Mouse (Mus musculus) heart, postnatal 25 days (tissue): Measurements from ENCODE around the gene Kctd21. TPM values are rescaled to one million over a fixed set of nuclear protein-coding genes. Genes with fewer than 3 reads are reported as not detected.

ENCODE experiments used
- DNase-seq: peaks from one replicate; pipeline ENCODE4 v3.0.0; 2022; ENCODE audit warnings: low spot score
- intact Hi-C: fragments of 180-260 bp; cut with DNase I; formaldehyde crosslinking; loops from one replicate; pipeline ENCODE4 v1.15.1; 2025
- total RNA-seq, 2 experiments: library from RNA; stranded (reverse); gene quantifications; 2 replicates each; pipeline ENCODE4 v1.2.3; 2021

Gene Kctd21
- total RNA-seq: 1 to 10 TPM; 3.6 to 4.0 TPM

GRCm38 (mm10) chr7:97331726-97332666 is at the start of gene Kctd21, which contains the start of gene Usp35:
TSS of gene Kctd21 (plus strand) at chr7:97332327.
TSS of gene Usp35 (minus strand) at chr7:97332020.
- DNase-seq: peak; percentile 92
- intact Hi-C loops: loop anchor here (10.0 kb wide), 1 partner anchor 153 kb away; the partner anchor contains the start of gene Ints4

- DNase-seq: no peak
- intact Hi-C loops: loop anchor here (5.0 kb wide), 2 partner anchors 35 to 115 kb away; no protein-coding TSS in a partner anchor
Measured at GRCm38 (mm10) chr7:97296986-97297385, 35.1 kb upstream of the Kctd21 start.

DNA sequence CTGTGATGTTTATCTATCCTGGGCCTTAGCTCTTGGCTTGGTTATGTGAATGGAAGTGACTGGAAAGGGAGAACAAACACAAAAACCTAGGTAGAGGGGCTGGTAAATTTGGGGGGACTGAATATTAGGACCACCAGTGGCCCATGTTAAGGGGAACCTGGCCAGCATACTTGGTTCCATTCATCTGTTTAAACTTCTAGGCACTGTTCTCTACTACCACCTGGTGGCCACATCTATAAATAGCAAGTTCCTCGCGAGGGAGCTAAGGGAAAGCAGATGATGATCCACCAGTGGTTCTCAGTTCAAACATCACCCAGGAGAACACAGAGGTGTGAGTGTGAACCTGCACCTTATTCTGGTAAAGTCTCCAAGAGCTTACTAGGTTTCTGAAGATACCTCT is 34.7 kb upstream of the Kctd21 start:
- intact Hi-C loops: loop anchor here (5.0 kb wide), 2 partner anchors 35 to 115 kb away; no protein-coding TSS in a partner anchor
- DNase-seq: no peak

GRCm38 (mm10) chr7:97298279-97298678 is 33.8 kb upstream of the Kctd21 start:
- intact Hi-C loops: loop anchor here (1.0 to 5.0 kb wide), 3 partner anchors 36 to 218 kb away; no protein-coding TSS in a partner anchor
- DNase-seq: no peak

DNA sequence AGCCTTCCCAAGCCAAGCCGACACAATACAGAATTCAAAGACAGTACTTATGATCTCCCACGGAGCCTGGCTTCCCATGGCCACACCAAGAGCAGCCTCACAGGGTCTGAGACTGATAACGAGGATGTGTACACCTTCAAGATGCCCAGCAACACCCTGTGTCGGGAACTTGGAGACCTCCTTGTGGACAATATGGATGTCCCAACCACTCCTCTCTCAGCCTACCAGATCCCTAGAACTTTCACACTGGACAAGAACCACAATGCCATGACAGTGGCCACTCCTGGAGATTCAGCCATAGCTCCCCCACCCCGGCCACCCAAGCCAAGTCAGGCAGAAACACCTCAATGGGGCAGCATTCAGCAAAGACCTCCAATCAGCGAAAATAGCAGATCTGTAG is 33.2 kb upstream of the Kctd21 start:
- intact Hi-C loops: loop anchor here (1.0 to 5.0 kb wide), 4 partner anchors 37 to 330 kb away; no protein-coding TSS in a partner anchor
- DNase-seq: no peak

DNA sequence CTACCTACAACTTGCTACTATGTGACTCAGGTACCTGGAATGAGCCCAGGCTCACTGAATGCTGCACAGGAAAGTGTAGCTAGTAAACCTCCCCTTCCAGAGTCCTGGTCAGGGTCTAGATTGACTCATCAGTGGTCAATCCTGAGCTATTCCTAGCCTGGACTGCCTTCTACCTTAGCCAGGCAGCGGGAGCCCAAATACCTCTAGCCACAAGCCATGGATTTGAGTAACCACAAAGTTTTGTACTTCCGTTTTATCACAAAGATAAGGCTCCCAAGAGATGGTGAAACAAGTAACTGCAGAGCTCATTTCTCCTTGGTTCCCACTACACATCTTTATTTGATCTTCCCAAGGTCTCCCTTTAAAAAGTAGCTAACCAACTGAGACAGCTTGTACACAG is 31.2 kb upstream of the Kctd21 start:
- intact Hi-C loops: no loop called here
- no peak for DNase-seq

DNA sequence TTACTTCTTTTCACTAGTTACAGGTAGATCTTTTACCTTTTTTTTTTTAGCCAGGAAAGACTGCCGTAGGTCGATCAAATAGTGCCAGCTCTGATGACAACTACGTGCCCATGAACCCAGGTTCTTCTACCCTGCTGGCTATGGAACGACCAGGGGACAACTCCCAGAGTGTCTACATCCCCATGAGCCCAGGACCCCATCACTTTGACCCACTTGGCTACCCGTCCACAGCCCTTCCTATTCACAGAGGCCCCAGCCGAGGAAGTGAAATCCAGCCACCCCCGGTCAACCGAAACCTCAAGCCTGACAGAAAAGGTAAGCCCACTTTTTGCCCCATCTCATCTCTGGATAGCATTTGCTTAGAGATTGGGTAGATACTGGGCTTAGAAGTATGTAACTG is 30.8 kb upstream of the Kctd21 start:
- DNase-seq: no peak
- intact Hi-C loops: no loop called here

DNA sequence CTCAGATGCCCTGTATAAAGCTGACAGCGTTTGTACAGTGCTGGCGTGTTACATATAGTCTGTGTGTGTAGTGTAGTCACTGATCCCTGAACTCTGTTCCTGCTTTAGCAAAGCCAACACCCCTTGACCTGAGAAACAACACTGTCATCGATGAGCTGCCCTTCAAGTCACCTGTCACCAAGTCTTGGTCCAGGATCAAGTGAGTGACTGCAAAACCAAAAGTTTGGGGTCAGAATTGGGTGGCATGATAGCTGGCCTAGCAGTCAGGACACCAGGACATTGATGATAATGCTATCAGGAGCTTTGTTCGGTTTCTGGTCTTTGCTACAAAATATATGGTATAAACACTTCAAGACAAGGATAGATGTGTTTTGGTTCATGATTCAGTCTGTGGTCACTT is 29.9 kb upstream of the Kctd21 start:
- DNase-seq: no peak
- intact Hi-C loops: no loop called here

DNA sequence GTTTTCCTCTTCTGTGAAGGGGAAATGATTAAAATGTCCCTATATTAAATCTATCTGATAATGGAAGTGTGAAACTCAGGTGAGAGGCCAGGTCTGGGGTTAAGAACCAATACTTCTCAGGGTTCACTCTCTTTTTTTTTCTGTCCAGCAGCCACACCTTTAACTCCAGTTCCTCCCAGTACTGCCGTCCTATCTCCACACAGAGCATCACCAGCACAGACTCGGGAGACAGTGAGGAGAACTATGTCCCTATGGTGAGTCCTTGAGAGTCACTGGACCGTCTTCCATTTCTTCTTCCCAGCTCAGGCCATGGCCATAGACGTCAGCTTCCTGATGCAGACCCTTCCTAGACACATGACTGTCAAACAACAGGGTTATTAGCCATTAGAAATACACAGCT is 29.3 kb upstream of the Kctd21 start:
- no peak for DNase-seq
- intact Hi-C loops: no loop called here

GRCm38 (mm10) chr7:97303614-97304013 is 28.5 kb upstream of the Kctd21 start:
- intact Hi-C loops: no loop called here
- DNase-seq: no peak

GRCm38 (mm10) chr7:97304471-97304870 is 27.7 kb upstream of the Kctd21 start:
- intact Hi-C loops: no loop called here
- DNase-seq: no peak

GRCm38 (mm10) chr7:97305206-97305605 is 26.9 kb upstream of the Kctd21 start:
- DNase-seq: no peak
- intact Hi-C loops: no loop called here

- intact Hi-C loops: no loop called here
- DNase-seq: no peak
Measured at GRCm38 (mm10) chr7:97306813-97307212, 25.3 kb upstream of the Kctd21 start.

DNA sequence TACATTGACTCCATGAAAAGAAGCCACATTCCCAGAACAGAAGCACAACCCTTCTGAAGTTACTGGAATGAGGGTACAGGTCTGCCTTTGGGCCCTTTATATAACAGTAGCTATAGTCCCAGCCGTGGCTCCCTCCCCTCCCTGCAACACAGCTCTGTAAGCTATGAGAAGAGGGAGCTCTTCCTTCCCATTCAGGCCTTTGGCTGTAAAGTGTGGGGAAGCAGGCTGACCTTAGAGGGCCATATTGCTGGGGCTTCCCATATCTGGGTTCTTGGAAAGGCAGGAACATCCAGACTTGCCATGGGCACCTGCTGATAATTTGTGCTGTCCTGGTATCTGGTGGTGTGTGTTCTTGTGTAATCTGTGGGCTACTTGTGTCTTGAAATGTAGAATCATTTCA is 24.6 kb upstream of the Kctd21 start:
- intact Hi-C loops: no loop called here

DNA sequence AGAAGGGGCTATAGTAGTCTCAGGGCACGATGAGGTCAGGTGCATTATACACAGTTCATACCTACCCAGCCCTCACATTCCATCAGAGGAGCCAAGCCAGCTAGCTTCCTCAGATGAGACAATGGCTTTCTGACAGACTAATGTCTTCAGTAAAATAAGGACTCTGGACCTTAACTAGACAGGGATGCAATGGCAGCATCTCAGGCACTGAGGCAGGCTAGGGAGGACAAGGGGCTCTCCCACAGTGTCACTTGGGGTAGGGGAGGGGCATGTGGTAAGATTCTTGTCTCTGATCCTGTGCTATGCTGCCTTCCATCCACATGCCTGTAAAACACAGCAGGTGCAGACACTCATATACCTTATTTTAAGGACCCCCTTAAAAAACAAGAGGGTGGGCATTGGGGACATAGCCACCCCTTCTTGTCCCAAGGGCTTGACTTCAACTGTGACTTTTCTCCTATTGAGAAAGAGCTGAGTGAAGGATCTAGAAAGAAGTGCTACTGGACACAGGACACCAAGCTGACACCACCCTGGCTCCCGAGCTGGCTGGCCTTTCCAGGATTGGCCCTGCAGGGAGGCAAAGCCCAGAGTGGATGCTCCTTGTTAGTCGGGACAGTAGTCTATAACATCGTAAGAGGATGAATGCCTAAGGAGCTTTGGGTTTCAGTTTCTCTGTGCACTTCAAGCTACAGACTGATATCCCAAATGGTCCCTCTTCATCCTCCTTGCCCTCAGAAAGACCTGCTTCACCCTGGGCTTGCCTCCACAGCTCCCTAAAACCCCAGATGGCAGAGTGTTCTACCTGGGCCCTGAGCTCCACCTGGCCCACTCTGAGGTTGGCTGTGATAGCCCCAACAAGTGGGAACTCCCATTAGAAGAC is 22.4 kb upstream of the Kctd21 start:
- DNase-seq: no peak
- intact Hi-C loops: no loop called here

More for the DNA sequence above, 24.6 kb upstream of the Kctd21 start:
- DNase-seq: no peak

DNA sequence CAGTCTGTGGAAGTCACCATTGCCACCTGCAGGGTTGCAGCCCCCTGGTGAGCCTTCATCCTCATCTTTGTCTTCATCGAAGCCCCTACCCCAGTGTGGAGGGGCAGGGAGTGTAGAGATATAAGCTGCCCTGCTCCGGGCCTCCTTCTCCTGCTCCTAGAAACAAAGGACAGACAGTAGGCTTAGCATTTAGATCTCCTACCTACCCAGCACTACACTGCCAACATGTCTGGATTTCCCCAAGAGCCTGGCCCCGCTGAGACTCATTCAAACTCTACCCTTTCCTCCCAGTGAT is 21.8 kb upstream of the Kctd21 start:
- intact Hi-C loops: no loop called here
- DNase-seq: no peak

DNA sequence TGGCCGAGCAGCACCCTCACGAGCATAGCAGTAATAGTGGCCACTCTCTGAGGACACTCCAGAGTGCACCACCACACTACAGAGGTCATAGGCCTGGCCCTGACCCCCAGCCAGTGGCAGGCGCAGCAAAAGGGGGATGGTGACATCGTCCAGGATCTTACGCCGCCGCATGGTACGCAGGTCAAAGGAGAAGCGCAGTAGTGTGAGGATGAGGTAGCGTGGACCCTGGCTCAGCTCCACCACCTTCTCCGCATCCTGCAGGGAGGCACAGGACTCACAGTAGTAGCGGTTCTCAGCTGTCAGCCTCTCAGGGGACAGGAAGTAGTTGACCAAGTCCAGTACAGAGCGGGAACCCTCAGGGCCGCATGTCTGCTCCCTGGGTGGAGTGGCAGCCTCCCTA is 20.5 kb upstream of the Kctd21 start:
- intact Hi-C loops: no loop called here
- DNase-seq: no peak

- no peak for DNase-seq
- intact Hi-C loops: no loop called here
Measured at GRCm38 (mm10) chr7:97312196-97312595, 19.9 kb upstream of the Kctd21 start.

DNA sequence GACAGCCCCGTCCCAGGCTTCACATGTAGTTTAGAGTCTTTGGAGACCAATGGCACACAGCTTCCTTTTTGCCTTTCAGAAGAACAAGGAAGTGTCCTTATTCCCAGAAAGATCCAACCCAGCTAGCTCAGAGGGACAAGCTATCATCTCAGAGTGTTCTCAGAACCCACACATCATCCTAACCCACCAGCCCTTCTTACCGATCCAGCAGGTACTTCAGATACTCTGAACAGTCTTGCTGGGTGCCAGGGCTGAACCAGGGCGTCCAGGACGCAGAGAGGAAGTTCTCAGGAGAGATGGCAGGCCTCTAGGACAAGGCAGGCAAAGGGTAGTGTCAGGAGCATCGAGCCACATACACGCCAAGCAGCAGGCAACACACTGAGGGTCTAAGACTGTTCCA is 19.3 kb upstream of the Kctd21 start:
- no peak for DNase-seq
- intact Hi-C loops: no loop called here

GRCm38 (mm10) chr7:97313364-97313995 is 18.6 kb upstream of the Kctd21 start:
- DNase-seq: no peak
- intact Hi-C loops: no loop called here
